Mouse (Mus musculus) monocyte, adult 2 months (primary cell): ENCODE results near the gene Klk5.
A peak's percentile ranks its signal among the peaks of the same experiment; 100 is the strongest.

Source experiments
- DNase-seq, 2 experiments: peaks; one replicate each; pipeline ENCODE4 v3.0.0; 2022; ENCODE audit warnings: low spot score in 2 of 2, low read depth in 1 of 2

Gene Klk5

GRCm38 (mm10) chr7:43841701-43842100, at the start of gene Klk5:
Gene Klk5 (plus strand): TSS chr7:43841971.
- no peak for DNase-seq

- no peak for DNase-seq
Measured at GRCm38 (mm10) chr7:43796355-43796754, 45.4 kb upstream of the Klk5 start.

GRCm38 (mm10) chr7:43797333-43797769, 44.4 kb upstream of the Klk5 start, which contains the start of gene Klk8:
Gene Klk8 (plus strand): TSS chr7:43797577.
- DNase-seq: no peak

GRCm38 (mm10) chr7:43797844-43798462, 43.8 kb upstream of the Klk5 start:
- peak in 1 of 2 experiments; percentile 3 for DNase-seq

GRCm38 (mm10) chr7:43799876-43800275, 41.9 kb upstream of the Klk5 start:
- no peak for DNase-seq

GRCm38 (mm10) chr7:43810994-43811393, 30.8 kb upstream of the Klk5 start, which contains the start of gene Klk7:
Gene Klk7 (plus strand): TSS chr7:43811294.
- DNase-seq: no peak

GRCm38 (mm10) chr7:43815211-43815610, 26.6 kb upstream of the Klk5 start:
- DNase-seq: no peak

GRCm38 (mm10) chr7:43816746-43817145, 25.0 kb upstream of the Klk5 start:
- DNase-seq: no peak

GRCm38 (mm10) chr7:43821581-43821980, 20.2 kb upstream of the Klk5 start:
- no peak for DNase-seq

GRCm38 (mm10) chr7:43824199-43824598, 17.6 kb upstream of the Klk5 start, which contains the start of gene Klk6:
Gene Klk6 (plus strand): TSS chr7:43824499.
- DNase-seq: no peak

- DNase-seq: no peak
Measured at GRCm38 (mm10) chr7:43826056-43826455, 15.7 kb upstream of the Klk5 start.

GRCm38 (mm10) chr7:43827706-43828105, 14.1 kb upstream of the Klk5 start:
- no peak for DNase-seq

- no peak for DNase-seq
Measured at GRCm38 (mm10) chr7:43829006-43829405, 12.8 kb upstream of the Klk5 start.

GRCm38 (mm10) chr7:43843801-43844200, 2.0 kb downstream of the Klk5 start:
- DNase-seq: no peak

- DNase-seq: no peak
Measured at GRCm38 (mm10) chr7:43851616-43852015, 9.8 kb downstream of the Klk5 start.

- DNase-seq: no peak
Measured at GRCm38 (mm10) chr7:43854642-43855380, 13.0 kb downstream of the Klk5 start.

GRCm38 (mm10) chr7:43855709-43856108, 13.9 kb downstream of the Klk5 start:
- DNase-seq: no peak

GRCm38 (mm10) chr7:43856307-43856706, 14.5 kb downstream of the Klk5 start:
- DNase-seq: no peak

- no peak for DNase-seq
Measured at GRCm38 (mm10) chr7:43857501-43857900, 15.7 kb downstream of the Klk5 start.

GRCm38 (mm10) chr7:43860411-43860810, 18.6 kb downstream of the Klk5 start:
- no peak for DNase-seq

GRCm38 (mm10) chr7:43873237-43873636, 31.5 kb downstream of the Klk5 start:
- peak in 1 of 2 experiments; percentile 9 for DNase-seq

- no peak for DNase-seq
Measured at GRCm38 (mm10) chr7:43873674-43874073, 31.9 kb downstream of the Klk5 start.
